27 mouse cellular contexts compared by ENCODE assay signal in the genomic region with DNA sequence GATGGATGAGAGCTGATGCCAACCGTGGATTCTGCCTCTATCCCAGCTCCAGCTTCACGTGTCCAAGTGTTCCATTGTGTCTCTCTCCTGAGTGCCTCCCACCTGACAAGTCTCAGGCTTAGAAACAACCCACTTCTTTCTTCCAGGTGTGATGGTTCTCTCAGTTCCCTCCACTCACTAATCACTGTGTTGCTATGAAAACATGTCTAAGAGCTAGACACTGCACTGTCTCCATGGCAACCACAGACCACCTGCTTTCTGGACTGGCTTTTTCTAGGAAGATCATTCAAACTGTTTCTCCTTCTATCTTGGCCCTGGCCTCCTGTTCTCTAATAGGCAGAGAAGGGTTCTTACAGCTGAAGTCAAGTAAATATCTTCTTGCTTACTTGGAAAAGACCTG. TPM values are rescaled to one million over a fixed set of nuclear protein-coding genes. Genes with fewer than 3 reads are reported as not detected.
DNase-seq lines count a peak whose midpoint lies in the region; ATAC-seq and TF ChIP-seq lines count a peak whose summit lies in the region.
"Had no signal": no experiment of that assay in that cellular context is flagged by ENCODE, and none has a peak within 500 bp of the region (broad histone marks: within the 10 kb centered on the region; RNA-seq: fewer than 3 reads in every experiment).

No protein-coding gene starts in this region.

- no peaks in the 10 kb centered on the region for H3K27me3 ChIP-seq in forebrain, embryonic 13.5 days
- H3K27me3 ChIP-seq in forebrain, embryonic 10.5 days (ENCODE audit: poor library complexity, severe bottlenecking): no peaks in the 10 kb centered on the region
- H3K27me3 ChIP-seq in hindbrain, postnatal 0 days (ENCODE audit: insufficient read depth, low read length): no peaks in the 10 kb centered on the region
- H3K27me3 ChIP-seq in hindbrain, embryonic 12.5 days: no peaks in the 10 kb centered on the region
- no peaks in the 10 kb centered on the region for H3K27me3 ChIP-seq in midbrain, postnatal 0 days (ENCODE audit: insufficient read depth, low read length)
- H3K27me3 ChIP-seq: embryonic facial prominence, embryonic 15.5 days; heart, embryonic 12.5 days; liver, embryonic 13.5 days; stomach, embryonic 15.5 days had no signal

- H3K9me3 ChIP-seq in forebrain, embryonic 13.5 days (replicated peaks): no peaks in the 10 kb centered on the region
- H3K9me3 ChIP-seq in forebrain, embryonic 10.5 days: no peaks in the 10 kb centered on the region
- H3K9me3 ChIP-seq in hindbrain, postnatal 0 days (ENCODE audit: low read length): no peaks in the 10 kb centered on the region
- no peaks in the 10 kb centered on the region for H3K9me3 ChIP-seq in hindbrain, embryonic 12.5 days (replicated peaks)
- no peaks in the 10 kb centered on the region for H3K9me3 ChIP-seq in midbrain, postnatal 0 days (ENCODE audit: low read length)
- H3K9me3 ChIP-seq: embryonic facial prominence, embryonic 15.5 days; heart, embryonic 12.5 days; liver, embryonic 13.5 days; stomach, embryonic 15.5 days had no signal

- H3K4me3 ChIP-seq in forebrain, embryonic 13.5 days: no peak overlapping the region
- no peak overlapping the region for H3K4me3 ChIP-seq in forebrain, embryonic 10.5 days
- no peak overlapping the region for H3K4me3 ChIP-seq in hindbrain, postnatal 0 days (ENCODE audit: low read length)
- no peak overlapping the region for H3K4me3 ChIP-seq in hindbrain, embryonic 12.5 days
- no peak overlapping the region for H3K4me3 ChIP-seq in midbrain, postnatal 0 days (ENCODE audit: low read depth, low read length)
- H3K4me3 ChIP-seq: embryonic facial prominence, embryonic 15.5 days; heart, embryonic 12.5 days; liver, embryonic 13.5 days; stomach, embryonic 15.5 days had no signal

- H3K36me3 ChIP-seq in forebrain, embryonic 13.5 days (ENCODE audit: poor library complexity, severe bottlenecking): no peaks in the 10 kb centered on the region
- no peaks in the 10 kb centered on the region for H3K36me3 ChIP-seq in forebrain, embryonic 10.5 days (replicated peaks)
- H3K36me3 ChIP-seq in hindbrain, postnatal 0 days (ENCODE audit: insufficient read depth, low read length): no peaks in the 10 kb centered on the region
- H3K36me3 ChIP-seq in hindbrain, embryonic 12.5 days: no peaks in the 10 kb centered on the region
- H3K36me3 ChIP-seq in midbrain, postnatal 0 days (ENCODE audit: insufficient read depth, low read length): no peaks in the 10 kb centered on the region
- H3K36me3 ChIP-seq: embryonic facial prominence, embryonic 15.5 days; heart, embryonic 12.5 days; liver, embryonic 13.5 days; stomach, embryonic 15.5 days had no signal

- H3K27ac ChIP-seq in forebrain, embryonic 13.5 days: no peak overlapping the region
- no peak overlapping the region for H3K27ac ChIP-seq in forebrain, embryonic 10.5 days
- peak overlapping the region; percentile 48; the same call in 1 of the 2 replicates for H3K27ac ChIP-seq in hindbrain, postnatal 0 days
- H3K27ac ChIP-seq in hindbrain, embryonic 12.5 days: no peak overlapping the region
- H3K27ac ChIP-seq in midbrain, postnatal 0 days (ENCODE audit: low read depth, low read length): peak overlapping the region; percentile 51; the same call in 1 of the 2 replicates
- H3K27ac ChIP-seq: embryonic facial prominence, embryonic 15.5 days; liver, embryonic 13.5 days; stomach, embryonic 15.5 days had no signal

- H3K9ac ChIP-seq in forebrain, embryonic 13.5 days: no peak overlapping the region
- H3K9ac ChIP-seq in hindbrain, postnatal 0 days (replicated peaks; ENCODE audit: low read length): no peak overlapping the region
- H3K9ac ChIP-seq in hindbrain, embryonic 12.5 days: no peak overlapping the region
- no peak overlapping the region for H3K9ac ChIP-seq in midbrain, postnatal 0 days (replicated peaks; ENCODE audit: low read length, poor library complexity, severe bottlenecking)
- H3K9ac ChIP-seq: embryonic facial prominence, embryonic 15.5 days; heart, embryonic 12.5 days; liver, embryonic 13.5 days; stomach, embryonic 15.5 days had no signal

- no peak for DNase-seq in forebrain, embryonic 10.5 days (ENCODE audit: extremely low spot score, low spot score)
- peak; percentile 68 for DNase-seq in hindbrain, postnatal 0 days (ENCODE audit: low spot score)
- DNase-seq in right cerebral cortex, postnatal 10 days (ENCODE audit: low spot score in 2 of 2): peak; percentile 65 to 81
- no peak for DNase-seq in right cerebral cortex, postnatal 4 days
- peak; percentile 81 for DNase-seq in midbrain, postnatal 0 days (ENCODE audit: low spot score)
- DNase-seq in urinary bladder, postnatal 4 days (ENCODE audit: low spot score in 2 of 2): no peak
- DNase-seq: adrenal gland, adult 2 months; cerebellum, adult 9-10 months; gastrocnemius, postnatal 25 days; heart, adult 18-20 months; heart, postnatal 10 days; kidney, postnatal 25 days; liver, embryonic 13.5 days; lung, adult 2 months; lung, postnatal 14 days; thymus, adult 18-20 months; thymus, postnatal 36 days had no signal

- peak; percentile 66 for ATAC-seq in forebrain, embryonic 13.5 days
- peak; percentile 71 for ATAC-seq in hindbrain, postnatal 0 days
- no peak for ATAC-seq in hindbrain, embryonic 12.5 days (ENCODE audit: low FRiP score)
- ATAC-seq in midbrain, postnatal 0 days (ENCODE audit: low FRiP score): peak; percentile 69
- ATAC-seq: intestine, postnatal 0 days had no signal

- no peak overlapping the region for H3K4me2 ChIP-seq in forebrain, embryonic 13.5 days
- no peak overlapping the region for H3K4me2 ChIP-seq in hindbrain, postnatal 0 days (ENCODE audit: low read depth, low read length)
- no peak overlapping the region for H3K4me2 ChIP-seq in hindbrain, embryonic 12.5 days (replicated peaks)
- H3K4me2 ChIP-seq in midbrain, postnatal 0 days (ENCODE audit: low read depth, low read length, poor library complexity, severe bottlenecking): no peak overlapping the region
- H3K4me2 ChIP-seq: embryonic facial prominence, embryonic 15.5 days; heart, embryonic 12.5 days; liver, embryonic 13.5 days; stomach, embryonic 15.5 days had no signal

- H3K4me1 ChIP-seq in forebrain, embryonic 13.5 days: no peaks in the 10 kb centered on the region
- no peaks in the 10 kb centered on the region; the same call in 1 of the 2 replicates for H3K4me1 ChIP-seq in forebrain, embryonic 10.5 days
- H3K4me1 ChIP-seq in hindbrain, postnatal 0 days (ENCODE audit: insufficient read depth, low read length): no peaks in the 10 kb centered on the region
- H3K4me1 ChIP-seq in hindbrain, embryonic 12.5 days: no peaks in the 10 kb centered on the region
- no peaks in the 10 kb centered on the region for H3K4me1 ChIP-seq in midbrain, postnatal 0 days (ENCODE audit: insufficient read depth, low read length)
- H3K4me1 ChIP-seq: liver, embryonic 13.5 days; stomach, embryonic 15.5 days had no signal

- TF ChIP-seq CTCF in hindbrain, postnatal 0 days (IDR thresholded peaks at IDR 0.05; ENCODE audit: low read depth): no peak
- TF ChIP-seq CTCF in midbrain, postnatal 0 days (IDR thresholded peaks at IDR 0.05): no peak

- WGBS in forebrain, embryonic 13.5 days: 77% methylated on average over 2 of the region's 2 CpGs
- WGBS in forebrain, embryonic 10.5 days: 88% methylated on average over 2 of the region's 2 CpGs
- WGBS in hindbrain, postnatal 0 days: 67% methylated on average over 2 of the region's 2 CpGs
- 86% methylated on average over 2 of the region's 2 CpGs for WGBS in hindbrain, embryonic 12.5 days
- 58% methylated on average over 2 of the region's 2 CpGs for WGBS in midbrain, postnatal 0 days

RNA-seq across cellular contexts. Expression of a gene that starts 46.8 kb away (rescaled TPM):
- 4.3 and 5.1 TPM in 2 replicates for polyA plus RNA-seq in forebrain, embryonic 13.5 days (2015; fragmentation: Nextera tagmentation; extraction: Ambion mirVana)
- 2.3 and 2.6 TPM in 2 replicates for polyA plus RNA-seq in forebrain, embryonic 10.5 days (2016; fragmentation: Nextera tagmentation; extraction: Ambion mirVana)
- 37.7 and 38.7 TPM in 2 replicates for total RNA-seq in hindbrain, postnatal 0 days (2014; rRNA removed)
- 11.3 and 11.6 TPM in 2 replicates for polyA plus RNA-seq in hindbrain, postnatal 0 days (2015; fragmentation: Nextera tagmentation; extraction: Ambion mirVana)
- 13.9 and 16.6 TPM in 2 replicates for polyA plus RNA-seq in hindbrain, embryonic 12.5 days (2016; fragmentation: Nextera tagmentation; extraction: Ambion mirVana)
- 27.4 and 29.1 TPM in 2 replicates for total RNA-seq in midbrain, postnatal 0 days (2014; rRNA removed)
- polyA plus RNA-seq in midbrain, postnatal 0 days (2015; fragmentation: Nextera tagmentation; extraction: Ambion mirVana): 9.7 and 10.9 TPM in 2 replicates
- total RNA-seq: common myeloid progenitor, adult 5-6 weeks; megakaryocyte, adult 5-6 weeks; monocyte, adult 5-6 weeks; neutrophil, adult 5-6 weeks had no signal

Comparison
In these comparisons a context has a peak if more than half of its experiments do, and no peak if none do; other contexts are left out.
1. H3K27ac ChIP-seq: peak in hindbrain, postnatal 0 days (single experiment) and midbrain, postnatal 0 days (single experiment); none in forebrain, embryonic 13.5 days (single experiment), forebrain, embryonic 10.5 days (single experiment) and hindbrain, embryonic 12.5 days (single experiment).
2. DNase-seq: peak in hindbrain, postnatal 0 days (single experiment), right cerebral cortex, postnatal 10 days (2 of 2) and midbrain, postnatal 0 days (single experiment); none in forebrain, embryonic 10.5 days (single experiment), right cerebral cortex, postnatal 4 days (single experiment) and urinary bladder, postnatal 4 days (0 of 2).